Mouse (Mus musculus) CD4-positive, CD25-positive, alpha-beta regulatory T cell, adult 2 months (primary cell): ENCODE measurements around the gene Ndufa3.

Source experiments
- DNase-seq: peaks from one replicate; pipeline ENCODE4 v3.0.0-alpha.2; 2012; ENCODE audit warnings: low read depth, low spot score

The Ndufa3 gene

GRCm38 (mm10) chr7:3609082-3609481 lies 8.1 kb upstream of the Ndufa3 start:
- DNase-seq = no peak

- no peak for DNase-seq
Measured at GRCm38 (mm10) chr7:3610437-3610836, 6.7 kb upstream of the Ndufa3 start.

GRCm38 (mm10) chr7:3611006-3611405 lies 6.2 kb upstream of the Ndufa3 start:
- no peak for DNase-seq

DNA sequence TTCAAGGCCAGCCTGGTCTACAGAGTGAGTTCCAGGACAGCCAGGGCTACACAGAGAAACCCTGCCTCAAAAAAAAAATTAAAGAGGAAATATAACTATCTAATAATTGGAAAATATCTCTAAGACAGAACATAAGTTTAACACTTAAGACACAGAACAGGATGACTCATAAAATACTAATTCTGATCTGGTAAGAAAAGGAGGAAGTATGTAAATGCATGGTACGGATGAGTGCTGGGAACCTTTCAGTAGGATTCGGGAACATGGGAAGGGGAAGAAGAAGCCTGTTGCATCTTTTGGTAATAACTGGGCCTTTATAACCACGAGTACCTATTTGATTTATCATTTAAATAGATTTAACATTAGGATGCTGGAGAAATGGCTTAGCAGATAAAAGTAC lies 3.2 kb upstream of the Ndufa3 start:
- no peak for DNase-seq

DNA sequence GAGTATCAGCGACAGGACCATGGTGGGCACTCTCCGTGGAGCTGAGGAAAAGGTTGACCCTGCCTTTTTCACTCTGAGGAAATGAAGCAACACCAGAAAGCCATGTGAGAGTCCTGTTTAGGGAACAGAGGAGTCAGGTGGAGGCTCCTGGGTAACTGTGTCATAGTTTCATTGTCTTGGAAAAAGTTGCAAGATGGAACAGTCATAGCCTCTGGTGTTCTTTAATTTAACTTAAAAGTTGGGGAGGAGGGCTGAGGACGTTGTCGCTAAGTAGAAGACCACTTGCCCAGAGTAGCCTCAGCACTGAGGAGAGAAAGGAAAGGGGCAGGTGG lies 1.1 kb upstream of the Ndufa3 start, which contains the start of gene Oscar:
Gene Oscar (minus strand): TSS at position 101 of the 332 bp plus-strand sequence.
- no peak for DNase-seq

GRCm38 (mm10) chr7:3616389-3617241 lies 558 bp upstream of the Ndufa3 start:
- no peak for DNase-seq

DNA sequence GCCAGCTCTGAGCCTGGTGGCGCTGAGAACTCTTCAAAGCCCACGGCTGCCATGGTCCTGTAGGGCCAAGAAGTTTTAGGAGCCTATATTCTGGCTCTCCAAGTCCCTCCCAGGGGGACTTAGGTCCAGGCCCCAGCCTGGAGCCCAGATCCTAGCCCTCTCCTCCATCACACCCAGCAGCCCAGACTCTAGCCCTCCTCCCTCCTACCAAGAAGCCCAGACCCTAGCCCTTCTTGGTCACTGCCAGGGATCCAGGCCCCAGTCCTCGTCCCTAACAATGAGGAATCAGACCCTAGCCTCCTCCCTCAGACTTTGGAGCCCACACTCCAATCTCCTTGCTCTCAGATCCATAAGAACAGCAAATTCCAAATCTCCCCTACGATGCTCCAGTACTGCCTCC lies 11.9 kb downstream of the Ndufa3 start:
- DNase-seq = no peak

DNA sequence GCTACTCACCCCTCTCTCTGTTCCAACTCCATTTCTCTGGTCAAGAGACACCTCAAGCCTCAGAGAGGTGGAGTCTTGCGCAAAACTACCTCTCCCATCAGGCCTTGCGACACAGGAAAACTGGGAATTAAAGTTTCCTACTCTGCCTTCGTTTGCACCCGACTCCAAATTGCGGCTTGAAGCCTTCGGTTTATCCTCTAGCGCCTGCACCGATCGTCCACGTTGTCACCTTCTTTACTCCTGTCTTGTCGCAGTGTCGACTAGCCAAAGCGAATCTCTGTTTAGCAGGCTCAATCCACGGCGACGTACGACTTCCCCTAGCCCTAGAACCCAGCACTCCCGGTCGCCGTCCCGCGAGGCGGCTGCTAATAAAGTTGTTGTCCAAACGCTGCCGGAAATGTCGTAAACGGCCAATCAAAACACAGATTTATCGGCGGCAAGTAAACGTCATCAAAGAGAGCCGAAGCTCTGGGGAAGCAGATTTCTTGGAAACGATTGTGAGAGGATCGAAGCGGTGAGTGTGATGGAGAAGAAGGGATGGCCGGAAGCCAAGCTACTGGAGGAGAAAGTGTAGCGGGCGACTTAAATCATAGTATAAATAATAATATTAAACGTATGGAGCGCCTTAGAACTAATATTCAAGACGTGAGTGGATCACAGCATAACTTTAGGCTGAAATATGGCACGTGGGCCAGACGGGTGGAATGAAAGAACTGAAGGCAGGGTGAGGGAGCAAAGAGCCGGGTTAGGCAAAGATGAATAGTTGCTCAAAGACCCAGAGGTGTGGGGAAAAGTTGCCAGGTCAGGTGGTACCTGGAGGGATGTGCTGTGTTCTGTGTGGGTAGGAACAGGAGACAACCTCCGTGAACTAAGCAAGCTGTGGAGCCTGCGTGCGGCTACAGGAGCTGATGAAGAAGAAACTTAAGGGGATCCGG lies 12.6 kb downstream of the Ndufa3 start, which contains the start of the genes Tfpt and Prpf31:
Gene Tfpt (minus strand): TSS at position 387 of the 935 bp plus-strand sequence.
Gene Prpf31 (plus strand): TSS at position 443 of the 935 bp plus-strand sequence.
- DNase-seq = peak; percentile 94

DNA sequence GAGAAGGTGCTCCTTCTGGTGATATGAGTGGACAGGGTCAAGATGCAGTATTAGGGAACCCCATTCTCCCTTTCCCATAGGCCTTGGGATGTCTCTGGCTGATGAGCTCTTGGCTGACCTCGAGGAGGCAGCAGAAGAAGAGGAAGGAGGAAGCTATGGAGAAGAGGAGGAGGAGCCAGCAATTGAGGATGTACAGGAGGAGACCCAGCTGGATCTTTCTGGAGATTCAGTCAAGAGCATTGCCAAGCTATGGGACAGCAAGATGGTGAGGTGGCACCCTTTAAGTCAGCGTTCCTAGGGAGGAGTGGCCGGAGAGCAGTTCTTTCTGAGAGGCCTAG lies 13.3 kb downstream of the Ndufa3 start:
- no peak for DNase-seq

DNA sequence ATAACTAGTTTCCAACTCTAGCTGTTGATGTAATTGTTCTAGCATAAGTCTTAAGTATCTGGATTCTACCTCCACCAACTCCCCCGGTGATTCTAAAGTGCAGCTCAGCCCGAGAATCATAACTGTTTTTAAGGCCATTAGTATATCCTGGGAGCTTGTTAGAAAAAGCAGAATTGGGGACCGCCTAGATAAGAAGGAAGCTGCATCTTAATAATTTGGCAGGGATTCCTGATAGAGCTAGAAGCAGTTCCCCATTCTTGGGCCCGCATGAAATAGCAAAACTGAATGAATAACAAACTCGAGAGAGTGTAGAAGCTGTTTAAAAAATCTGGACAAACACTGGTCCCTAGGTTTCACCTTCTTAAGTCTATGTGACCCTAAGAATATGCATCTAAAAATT lies 26.2 kb downstream of the Ndufa3 start:
- DNase-seq = no peak

- peak; percentile 7 for DNase-seq
Measured at GRCm38 (mm10) chr7:3643843-3644242, 26.7 kb downstream of the Ndufa3 start.

GRCm38 (mm10) chr7:3644348-3644671 lies 27.1 kb downstream of the Ndufa3 start:
- no peak for DNase-seq

DNA sequence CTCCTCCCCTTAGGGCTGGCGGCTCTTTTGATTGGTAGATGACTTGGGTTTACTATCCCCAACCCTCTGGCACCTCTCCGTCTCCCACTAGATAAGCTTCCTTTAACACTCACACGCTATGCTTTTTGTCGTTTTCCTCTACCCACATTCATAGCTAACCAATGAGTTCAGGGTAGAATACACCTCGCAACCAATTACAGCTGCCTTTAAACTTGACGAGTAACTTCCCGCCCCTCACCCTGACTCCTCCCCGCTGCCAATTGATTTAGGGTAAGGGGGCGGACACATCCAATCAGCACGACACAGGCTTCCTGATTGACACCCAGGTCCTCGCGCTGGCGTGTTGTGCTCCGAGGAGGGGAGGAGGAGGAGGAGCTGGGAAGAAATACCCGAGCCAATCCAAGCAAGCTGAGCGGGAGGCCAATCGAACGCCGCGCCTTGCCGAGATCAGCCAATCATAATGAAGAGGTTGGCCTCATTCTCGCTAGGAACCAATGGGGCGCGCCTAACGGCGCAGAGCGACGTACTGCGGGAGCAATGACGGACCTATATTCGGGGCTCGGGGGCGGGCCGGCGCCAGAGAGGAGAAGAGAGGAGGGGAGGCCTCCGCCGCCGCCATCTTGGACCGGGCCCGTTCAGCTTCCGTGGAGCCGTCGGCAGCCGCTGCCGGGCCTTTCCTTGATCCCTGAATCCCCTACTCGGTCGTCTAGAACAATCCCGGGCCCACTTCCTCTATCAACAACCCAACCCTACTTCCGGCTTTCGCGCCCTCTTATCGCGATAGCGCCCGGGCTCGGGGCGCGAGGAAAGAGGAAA lies 27.7 kb downstream of the Ndufa3 start, which contains the start of gene Cnot3:
Gene Cnot3 (plus strand): TSS at position 597 of the 816 bp plus-strand sequence.
- DNase-seq = peak; percentile 99

DNA sequence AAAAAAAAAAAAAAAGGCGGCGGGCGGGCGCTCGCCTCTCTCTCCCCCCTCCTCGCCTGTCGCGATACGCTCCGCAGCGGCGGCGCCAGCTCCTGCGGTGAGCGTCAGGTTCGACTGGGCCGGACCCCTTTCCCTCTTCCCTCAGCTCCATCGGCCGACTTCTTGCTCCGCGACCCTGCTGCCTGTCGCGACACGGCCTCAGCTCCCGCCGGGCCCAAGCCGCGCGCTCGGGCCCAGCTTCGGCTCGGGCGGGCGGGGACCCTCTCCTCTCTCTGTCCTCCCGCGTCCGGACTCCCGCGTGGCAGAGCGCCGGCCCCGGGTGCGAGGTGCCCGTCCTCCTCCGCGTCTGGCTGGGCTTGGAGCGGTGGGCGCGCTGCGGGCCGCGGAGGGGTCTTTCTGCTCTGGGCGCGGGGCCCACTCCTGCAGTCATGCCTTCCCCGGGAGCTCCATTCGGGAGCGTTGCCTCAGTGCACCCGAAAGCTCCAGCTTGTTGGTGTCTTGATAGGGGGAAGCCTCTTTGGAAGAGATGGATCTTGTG lies 28.4 kb downstream of the Ndufa3 start:
- no peak for DNase-seq

GRCm38 (mm10) chr7:3646188-3646587 lies 29.0 kb downstream of the Ndufa3 start:
- DNase-seq = peak; percentile 26

DNA sequence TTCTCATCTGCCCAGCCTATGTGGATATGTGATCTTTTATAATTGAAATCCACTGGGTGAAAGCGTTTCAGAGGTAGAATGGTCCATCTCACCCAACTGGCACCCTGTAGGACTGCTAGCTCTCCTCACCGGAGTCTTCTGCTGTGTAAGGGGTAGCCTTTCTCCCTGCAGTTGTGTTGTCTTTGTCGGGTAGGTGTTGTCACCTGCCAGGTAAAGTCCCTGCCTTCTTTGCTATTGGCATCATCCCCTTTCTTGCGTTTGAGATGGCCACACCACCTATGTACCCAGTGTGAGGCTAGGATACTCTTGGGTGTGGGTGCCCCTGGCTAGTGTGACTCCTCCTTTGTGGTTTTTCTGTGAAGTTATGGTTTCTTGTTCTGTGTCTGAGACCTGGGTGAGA lies 29.5 kb downstream of the Ndufa3 start:
- DNase-seq = peak; percentile 8

- DNase-seq = no peak
Measured at GRCm38 (mm10) chr7:3656966-3657365, 39.8 kb downstream of the Ndufa3 start.

GRCm38 (mm10) chr7:3658578-3658977 lies 41.4 kb downstream of the Ndufa3 start:
- DNase-seq = no peak

DNA sequence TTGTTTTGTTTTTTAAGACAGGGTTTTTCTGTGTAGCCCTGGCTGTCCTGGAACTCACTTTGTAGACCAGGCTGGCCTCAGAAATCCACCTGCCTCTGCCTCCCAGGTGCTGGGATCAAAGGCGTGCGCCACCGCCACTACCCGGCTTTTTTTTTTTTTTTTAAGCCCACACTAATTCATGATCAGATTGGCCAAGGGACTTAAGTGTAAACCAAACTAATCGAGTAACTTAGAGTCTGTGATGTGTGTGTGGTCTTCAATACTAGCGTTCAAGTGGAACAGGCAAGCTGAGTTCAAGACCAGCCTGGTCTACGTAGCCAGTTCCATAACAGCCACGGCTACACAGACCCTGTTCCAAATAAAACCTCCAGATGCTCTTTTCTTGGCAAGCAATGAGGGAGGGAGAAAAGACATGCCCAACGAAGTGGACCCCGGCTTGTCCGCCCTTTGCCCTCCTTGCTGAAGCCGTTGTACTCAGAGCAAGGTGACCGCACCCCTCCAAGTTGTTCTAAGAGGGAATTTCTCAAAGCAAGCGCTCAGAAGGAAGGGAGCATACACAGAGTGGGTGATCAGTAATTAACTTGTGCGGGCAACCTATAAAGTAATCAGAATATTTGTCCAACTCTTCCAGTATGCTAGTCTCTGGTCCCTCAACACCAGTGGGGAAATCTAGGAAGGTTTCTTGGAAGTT lies 47.5 kb downstream of the Ndufa3 start:
- no peak for DNase-seq

GRCm38 (mm10) chr7:3665215-3666114 lies 48.3 kb downstream of the Ndufa3 start, which contains the start of gene Leng1:
TSS of gene Leng1 (minus strand) at chr7:3665840.
- peak; percentile 96 for DNase-seq
